Mouse (Mus musculus): Measurements from ENCODE around the gene Casc3. TPM values are rescaled to one million over a fixed set of nuclear protein-coding genes. Genes with fewer than 3 reads are reported as not detected.
A peak's percentile ranks its signal among the peaks of the same experiment; 100 is the strongest.

Gene Casc3
- polyA plus RNA-seq, 1 experiment from 2014 or later, result 34.8 TPM

DNA sequence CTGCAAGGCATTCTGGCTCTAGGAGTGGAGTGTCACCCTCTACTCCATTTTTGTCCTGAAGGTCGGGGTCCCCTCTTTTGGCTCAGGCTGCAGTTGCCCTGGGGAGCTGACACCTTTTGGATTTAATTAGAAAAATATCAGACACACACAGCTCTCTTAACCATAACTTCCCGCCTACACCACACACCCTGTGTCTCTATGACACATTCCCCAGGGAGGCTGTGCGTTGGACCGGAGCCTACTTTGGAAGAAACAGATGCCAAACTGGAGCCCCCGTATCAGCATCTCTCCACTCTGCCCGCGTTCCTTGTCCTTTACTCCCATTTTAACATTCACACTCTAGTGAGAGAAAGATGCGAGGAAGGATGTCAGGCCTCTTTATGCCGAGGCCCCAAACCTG, 33.8 kb downstream of the Casc3 start:
- no peak for ATAC-seq (replicated peaks; ENCODE audit: low FRiP score)
- no peak for DNase-seq (ENCODE audit: low spot score)
- Histone ChIP-seq H3K27me3 (replicated peaks; ENCODE audit: control insufficient read depth, insufficient read depth, low read length) (peaks cover 30% of the 10 kb centered on the region), H3K4me3 (ENCODE audit: low read depth, low read length) (no peak overlapping the region), H3K27ac (ENCODE audit: low read depth, low read length) (no peak overlapping the region), H3K36me3 (ENCODE audit: control insufficient read depth, insufficient read depth, low read length) (no peaks in the 10 kb centered on the region; the same call in 1 of the 2 replicates), H3K4me2 (no peak overlapping the region), H3K9ac (ENCODE audit: low read depth, low read length) (no peak overlapping the region), H3K9me3 (ENCODE audit: control insufficient read depth, low read length) (no peaks in the 10 kb centered on the region), H3K4me1 (replicated peaks; ENCODE audit: control insufficient read depth, insufficient read depth, low read length) (peaks cover 19% of the 10 kb centered on the region)
- 80% methylated on average over 9 of the region's 9 CpGs for WGBS

DNA sequence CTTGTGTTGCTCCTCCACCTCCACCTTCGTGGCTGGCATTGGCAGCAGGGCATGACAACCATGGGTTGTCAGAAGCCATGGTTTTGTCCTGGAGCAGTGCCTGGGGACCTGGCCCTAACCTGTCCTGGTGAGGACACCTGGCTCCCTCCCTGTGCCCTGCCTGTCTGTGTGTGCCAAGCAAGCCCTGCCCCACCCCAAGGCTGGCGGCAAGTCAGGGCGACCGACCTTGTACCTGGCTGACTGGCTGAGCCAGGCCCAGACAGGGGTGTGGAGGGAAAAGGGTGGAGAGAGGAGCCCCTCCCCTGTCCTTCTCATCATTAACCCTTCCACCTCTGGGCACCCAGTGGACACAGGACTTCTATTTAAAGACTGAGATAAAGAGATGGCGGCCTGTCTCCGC, 34.7 kb downstream of the Casc3 start:
- Histone ChIP-seq H3K27ac (ENCODE audit: low read depth, low read length) (no peak overlapping the region), H3K36me3 (ENCODE audit: control insufficient read depth, insufficient read depth, low read length) (no peaks in the 10 kb centered on the region; the same call in 1 of the 2 replicates), H3K4me2 (no peak overlapping the region), H3K4me3 (ENCODE audit: low read depth, low read length) (no peak overlapping the region), H3K27me3 (replicated peaks; ENCODE audit: control insufficient read depth, insufficient read depth, low read length) (peaks cover 30% of the 10 kb centered on the region), H3K9ac (ENCODE audit: low read depth, low read length) (no peak overlapping the region), H3K4me1 (replicated peaks; ENCODE audit: control insufficient read depth, insufficient read depth, low read length) (peaks cover 19% of the 10 kb centered on the region), H3K9me3 (ENCODE audit: control insufficient read depth, low read length) (no peaks in the 10 kb centered on the region)
- DNase-seq (ENCODE audit: low spot score) (no peak), ATAC-seq (replicated peaks; ENCODE audit: low FRiP score) (no peak)
- 42% methylated on average over 6 of the region's 6 CpGs for WGBS

DNA sequence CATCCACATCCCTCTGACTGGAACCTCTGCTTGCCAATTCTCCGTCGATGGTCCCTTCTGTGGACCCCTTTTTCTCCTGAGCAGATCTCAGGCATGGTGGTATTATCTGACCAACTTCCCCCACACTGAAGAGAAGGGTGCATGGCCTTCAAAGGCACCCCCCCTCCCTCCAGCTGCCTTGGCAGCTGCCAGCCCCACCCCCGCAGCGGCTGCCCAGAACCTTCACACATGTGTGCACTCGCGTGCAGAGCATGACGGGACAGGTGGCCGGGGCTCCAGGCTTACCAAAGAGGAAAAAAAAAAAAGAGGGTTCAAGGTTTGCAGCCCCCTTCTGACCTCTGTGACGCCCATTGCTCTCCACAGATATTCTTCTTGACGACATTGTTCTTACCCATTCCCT, 35.2 kb downstream of the Casc3 start:
- Histone ChIP-seq H3K4me2 (no peak overlapping the region), H3K9me3 (ENCODE audit: control insufficient read depth, low read length) (no peaks in the 10 kb centered on the region), H3K4me1 (replicated peaks; ENCODE audit: control insufficient read depth, insufficient read depth, low read length) (peaks cover 19% of the 10 kb centered on the region), H3K9ac (ENCODE audit: low read depth, low read length) (no peak overlapping the region), H3K27me3 (replicated peaks; ENCODE audit: control insufficient read depth, insufficient read depth, low read length) (peaks cover 30% of the 10 kb centered on the region), H3K27ac (ENCODE audit: low read depth, low read length) (no peak overlapping the region), H3K4me3 (ENCODE audit: low read depth, low read length) (no peak overlapping the region), H3K36me3 (ENCODE audit: control insufficient read depth, insufficient read depth, low read length) (no peaks in the 10 kb centered on the region)
- 67% methylated on average over 10 of the region's 10 CpGs for WGBS
- DNase-seq (ENCODE audit: low spot score) (no peak), ATAC-seq (replicated peaks; ENCODE audit: low FRiP score) (no peak)

DNA sequence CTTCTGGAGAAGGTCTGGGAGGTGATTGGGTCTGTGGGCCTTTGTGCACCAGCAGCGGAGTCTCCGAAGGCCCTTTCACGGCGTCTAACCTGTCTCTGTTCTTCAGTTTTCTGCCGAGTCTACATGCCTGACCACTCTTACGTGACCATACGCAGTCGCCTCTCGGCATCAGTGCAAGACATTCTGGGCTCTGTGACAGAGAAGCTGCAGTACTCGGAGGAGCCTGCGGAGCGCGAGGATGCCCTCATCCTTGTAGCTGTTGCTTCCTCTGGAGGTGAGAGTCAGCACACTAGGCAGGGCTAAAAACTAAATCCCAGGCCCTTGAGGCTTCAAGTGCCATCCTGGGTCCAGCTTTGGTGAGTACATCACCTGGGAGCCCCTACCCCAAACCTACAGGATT, 41.3 kb downstream of the Casc3 start:
- peaks cover 11% of the 10 kb centered on the region for H3K27me3 ChIP-seq (replicated peaks; ENCODE audit: control insufficient read depth, insufficient read depth, low read length)
- WGBS, result 56% methylated on average over 13 of the region's 13 CpGs
- H3K9me3 ChIP-seq (ENCODE audit: control insufficient read depth, low read length), result no peaks in the 10 kb centered on the region
- no peak overlapping the region for H3K4me2 ChIP-seq
- H3K27ac ChIP-seq (ENCODE audit: low read depth, low read length), result no peak overlapping the region
- H3K36me3 ChIP-seq (ENCODE audit: control insufficient read depth, insufficient read depth, low read length), result no peaks in the 10 kb centered on the region
- ATAC-seq (replicated peaks; ENCODE audit: low FRiP score), result no peak
- H3K4me1 ChIP-seq (replicated peaks; ENCODE audit: control insufficient read depth, insufficient read depth, low read length), result peaks cover 5% of the 10 kb centered on the region; the same call in 1 of the 2 replicates
- no peak for DNase-seq (ENCODE audit: low spot score)
- no peak overlapping the region for H3K4me3 ChIP-seq (ENCODE audit: low read depth, low read length)
- no peak overlapping the region for H3K9ac ChIP-seq (ENCODE audit: low read depth, low read length)

DNA sequence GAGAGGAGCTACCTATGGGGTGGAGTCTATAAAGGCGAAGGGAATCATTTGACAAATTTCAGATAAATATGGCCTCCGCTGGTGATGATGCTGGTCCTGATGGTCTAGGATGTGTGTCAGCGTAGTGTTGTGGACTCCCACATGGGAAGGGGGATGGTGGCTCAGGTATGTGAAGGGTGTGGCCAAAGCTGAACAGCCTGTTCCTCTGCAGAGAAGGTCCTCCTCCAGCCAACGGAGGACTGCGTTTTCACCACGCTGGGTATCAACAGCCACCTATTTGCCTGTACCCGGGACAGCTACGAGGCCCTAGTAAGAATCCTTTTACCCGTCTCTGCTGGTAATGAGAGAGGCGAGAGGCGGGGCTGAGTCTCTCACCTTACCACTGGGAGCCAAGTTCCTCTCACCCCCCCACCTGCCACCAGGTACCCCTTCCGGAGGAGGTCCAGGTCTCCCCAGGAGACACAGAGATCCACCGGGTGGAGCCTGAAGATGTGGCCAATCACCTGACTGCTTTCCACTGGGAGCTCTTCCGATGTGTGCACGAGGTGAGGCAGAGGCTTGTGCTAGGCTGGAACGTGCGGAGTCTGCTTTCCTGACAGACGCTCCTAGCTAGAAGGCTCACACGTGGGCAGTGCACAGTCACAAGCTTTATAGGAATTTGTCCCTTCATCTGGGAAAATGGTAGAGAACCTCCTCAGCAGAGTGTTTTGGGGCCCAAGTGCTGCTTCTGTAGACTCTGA, 42.3 kb downstream of the Casc3 start:
- Histone ChIP-seq H3K9ac (ENCODE audit: low read depth, low read length) (no peak overlapping the region), H3K4me3 (ENCODE audit: low read depth, low read length) (no peak overlapping the region), H3K27me3 (replicated peaks; ENCODE audit: control insufficient read depth, insufficient read depth, low read length) (peaks cover 11% of the 10 kb centered on the region), H3K9me3 (ENCODE audit: control insufficient read depth, low read length) (no peaks in the 10 kb centered on the region), H3K27ac (ENCODE audit: low read depth, low read length) (no peak overlapping the region), H3K4me2 (no peak overlapping the region), H3K36me3 (ENCODE audit: control insufficient read depth, insufficient read depth, low read length) (no peaks in the 10 kb centered on the region), H3K4me1 (replicated peaks; ENCODE audit: control insufficient read depth, insufficient read depth, low read length) (peaks cover 5% of the 10 kb centered on the region; the same call in 1 of the 2 replicates)
- DNase-seq (ENCODE audit: low spot score), result no peak
- 57% methylated on average over 19 of the region's 19 CpGs for WGBS
- ATAC-seq (replicated peaks; ENCODE audit: low FRiP score), result no peak

DNA sequence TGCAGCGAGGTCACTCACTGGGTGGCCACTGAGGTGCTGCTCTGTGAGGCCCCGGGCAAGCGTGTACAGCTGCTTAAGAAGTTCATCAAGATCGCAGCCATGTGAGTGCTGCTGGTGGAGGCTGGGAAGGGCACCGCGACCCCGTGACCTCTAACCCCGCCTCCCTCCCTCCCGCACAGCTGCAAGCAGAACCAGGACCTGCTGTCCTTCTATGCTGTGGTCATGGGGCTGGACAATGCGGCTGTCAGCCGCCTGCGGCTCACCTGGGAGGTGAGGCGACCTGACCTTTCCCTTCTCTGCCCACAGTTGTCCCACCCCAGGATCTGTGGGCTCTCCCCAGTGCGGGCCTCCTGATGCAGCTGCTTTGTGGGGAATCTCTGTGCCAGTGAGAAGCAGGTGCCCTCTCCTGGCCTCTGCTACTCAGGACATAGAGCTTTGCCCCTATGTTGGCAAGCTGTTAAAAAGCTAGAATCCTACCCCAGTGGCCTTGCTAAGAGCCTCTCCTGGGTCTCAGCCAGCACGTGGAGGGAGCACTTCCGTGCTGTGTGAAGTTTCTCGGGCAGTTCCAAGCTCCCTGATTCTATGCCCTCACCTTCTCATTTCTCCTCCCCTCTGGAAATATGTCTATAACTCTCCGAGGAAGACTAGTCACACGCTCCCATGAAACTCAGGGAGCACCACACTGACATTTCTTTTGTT, 44.6 kb downstream of the Casc3 start:
- Histone ChIP-seq H3K4me3 (ENCODE audit: low read depth, low read length) (no peak overlapping the region), H3K9ac (ENCODE audit: low read depth, low read length) (no peak overlapping the region), H3K9me3 (ENCODE audit: control insufficient read depth, low read length) (no peaks in the 10 kb centered on the region), H3K27ac (ENCODE audit: low read depth, low read length) (no peak overlapping the region), H3K4me2 (peak overlapping the region; percentile 30), H3K36me3 (ENCODE audit: control insufficient read depth, insufficient read depth, low read length) (no peaks in the 10 kb centered on the region), H3K27me3 (replicated peaks; ENCODE audit: control insufficient read depth, insufficient read depth, low read length) (peaks cover 11% of the 10 kb centered on the region; the same call in 1 of the 2 replicates), H3K4me1 (replicated peaks; ENCODE audit: control insufficient read depth, insufficient read depth, low read length) (peaks cover 5% of the 10 kb centered on the region; the same call in 1 of the 2 replicates)
- WGBS, result 21% methylated on average over 19 of the region's 19 CpGs
- no peak for DNase-seq (ENCODE audit: low spot score)
- ATAC-seq (replicated peaks; ENCODE audit: low FRiP score), result peak; percentile 44

DNA sequence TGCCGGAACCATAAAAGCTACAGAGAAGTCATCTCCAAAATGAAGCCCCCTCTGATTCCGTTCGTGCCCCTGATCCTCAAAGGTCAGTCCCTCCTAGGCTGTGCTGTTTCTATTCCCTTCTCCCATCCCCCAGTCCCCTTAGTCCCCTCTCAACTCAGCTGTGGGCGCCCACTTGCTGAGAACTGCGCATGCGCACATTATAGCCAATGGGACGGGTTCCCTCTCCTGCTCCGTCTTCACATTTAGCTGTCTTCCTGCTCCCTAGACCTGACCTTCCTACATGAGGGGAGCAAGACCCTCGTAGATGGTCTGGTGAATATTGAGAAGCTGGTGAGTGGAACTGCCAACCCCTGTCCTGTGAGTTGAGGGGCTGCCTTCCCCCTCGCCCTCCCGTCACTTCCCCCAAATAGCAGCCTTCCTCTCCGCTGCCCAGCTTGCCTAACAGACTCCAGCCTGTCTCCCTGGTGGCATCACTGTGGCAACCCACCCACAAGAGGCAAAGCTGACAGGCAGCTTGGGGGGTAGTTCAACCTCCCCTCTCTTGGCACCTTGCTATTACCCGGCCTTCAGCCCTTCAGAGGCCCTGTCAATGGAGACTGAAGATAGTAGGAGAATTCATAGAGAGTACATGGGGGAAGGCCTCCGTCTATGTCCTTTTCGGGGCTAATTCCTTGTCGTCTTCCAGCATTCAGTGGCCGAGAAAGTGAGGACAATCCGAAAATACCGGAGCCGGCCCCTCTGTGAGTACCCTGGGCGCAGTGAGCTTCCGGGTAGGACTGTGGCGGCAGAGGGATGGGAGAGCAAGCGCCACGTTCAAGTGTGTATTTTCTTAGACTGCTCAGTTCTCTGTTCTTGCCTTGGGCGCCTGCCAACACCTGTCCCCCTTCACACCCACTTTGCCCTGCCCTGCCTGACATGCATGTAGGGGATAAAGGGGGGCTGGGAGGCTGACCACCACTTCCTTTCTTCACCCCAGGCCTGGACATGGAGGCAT, 45.7 kb downstream of the Casc3 start:
- no peak overlapping the region for H3K9ac ChIP-seq (ENCODE audit: low read depth, low read length)
- H3K27me3 ChIP-seq (replicated peaks; ENCODE audit: control insufficient read depth, insufficient read depth, low read length), result peaks cover 11% of the 10 kb centered on the region; the same call in 1 of the 2 replicates
- no peaks in the 10 kb centered on the region for H3K36me3 ChIP-seq (ENCODE audit: control insufficient read depth, insufficient read depth, low read length)
- H3K4me2 ChIP-seq, result no peak overlapping the region
- DNase-seq (ENCODE audit: low spot score) (no peak), ATAC-seq (replicated peaks; ENCODE audit: low FRiP score) (no peak)
- no peak overlapping the region for H3K4me3 ChIP-seq (ENCODE audit: low read depth, low read length)
- WGBS, result 73% methylated on average over 26 of the region's 26 CpGs
- peaks cover 5% of the 10 kb centered on the region; the same call in 1 of the 2 replicates for H3K4me1 ChIP-seq (replicated peaks; ENCODE audit: control insufficient read depth, insufficient read depth, low read length)
- H3K27ac ChIP-seq (ENCODE audit: low read depth, low read length), result no peak overlapping the region
- no peaks in the 10 kb centered on the region for H3K9me3 ChIP-seq (ENCODE audit: control insufficient read depth, low read length)

DNA sequence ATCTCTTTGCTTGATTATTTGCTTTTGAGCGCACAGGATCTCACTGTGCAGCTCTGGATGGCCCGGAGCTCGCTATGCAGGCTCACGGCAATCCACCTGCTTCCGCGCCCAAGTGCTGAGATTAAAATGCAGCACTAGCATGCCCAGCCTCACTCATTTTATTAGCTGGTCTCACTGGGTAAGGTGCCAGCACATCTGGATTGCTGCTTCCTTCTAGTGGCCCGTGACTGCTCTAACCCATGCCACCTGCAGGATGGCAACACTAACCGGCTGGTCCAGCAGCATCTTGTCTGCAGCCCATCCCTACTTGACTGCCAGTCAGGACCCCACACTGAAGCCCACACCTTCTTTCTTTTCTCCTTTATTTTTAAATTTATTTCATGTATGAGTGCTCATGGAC, 49.4 kb downstream of the Casc3 start:
- Histone ChIP-seq H3K9me3 (ENCODE audit: control insufficient read depth, low read length) (no peaks in the 10 kb centered on the region), H3K36me3 (ENCODE audit: control insufficient read depth, insufficient read depth, low read length) (no peaks in the 10 kb centered on the region), H3K27me3 (replicated peaks; ENCODE audit: control insufficient read depth, insufficient read depth, low read length) (0 out of 2 replicates have a peak, but pooled peaks cover 4% of the 10 kb centered on the region), H3K4me2 (no peak overlapping the region), H3K4me3 (ENCODE audit: low read depth, low read length) (no peak overlapping the region), H3K9ac (ENCODE audit: low read depth, low read length) (no peak overlapping the region), H3K4me1 (replicated peaks; ENCODE audit: control insufficient read depth, insufficient read depth, low read length) (peaks cover 5% of the 10 kb centered on the region; the same call in 1 of the 2 replicates), H3K27ac (ENCODE audit: low read depth, low read length) (no peak overlapping the region)
- DNase-seq (ENCODE audit: low spot score) (no peak), ATAC-seq (replicated peaks; ENCODE audit: low FRiP score) (no peak)
- WGBS, result 94% methylated on average over 8 of the region's 8 CpGs

All from liver, embryonic 11.5 days (tissue).